Mouse (Mus musculus): Measurements from ENCODE around the gene Gm30737. TPM values are rescaled to one million over a fixed set of nuclear protein-coding genes. Genes with fewer than 3 reads are reported as not detected.
"Not testable (repeated sequence)": the region's sequence is repeated elsewhere in the genome, so short reads cannot be mapped to it uniquely, and the experiment has no call there.

The Gm30737 gene
- polyA plus RNA-seq (2014; fragmentation: Nextera tagmentation; extraction: Ambion mirVana): not detected in 2 replicates

DNA sequence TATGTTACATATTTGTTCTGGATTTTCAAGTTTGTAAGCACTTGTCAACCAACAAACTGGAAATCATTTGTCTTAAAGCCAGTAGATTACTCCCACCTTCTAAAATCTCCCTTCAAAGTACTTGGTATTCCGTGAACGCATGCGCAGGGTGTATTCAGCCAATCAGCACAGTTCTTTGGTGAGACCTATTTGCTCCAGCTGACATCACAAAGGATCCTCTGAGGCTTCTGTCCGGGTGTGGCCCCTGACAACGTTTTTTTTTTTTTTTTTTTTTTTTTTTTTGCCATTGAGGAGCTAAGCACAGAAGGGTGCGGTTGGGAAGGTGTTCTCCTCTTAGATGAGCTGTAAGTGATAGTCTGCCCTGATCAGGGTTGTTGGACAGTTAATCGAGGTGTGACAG, at the start of gene Gm30737:
Gene Gm30737, plus strand, starts transcription at position 301 of the 400 bp plus-strand sequence.
- H3K36me3 ChIP-seq (replicated peaks; ENCODE audit: control insufficient read depth, insufficient read depth, low read depth, low read length); H3K4me1 ChIP-seq (ENCODE audit: control insufficient read depth, insufficient read depth, low read length); H3K4me2 ChIP-seq (ENCODE audit: low read depth, low read length); H3K4me3 ChIP-seq (ENCODE audit: low read depth, low read length); H3K27ac ChIP-seq (replicated peaks; ENCODE audit: low read depth, low read length); ATAC-seq (replicated peaks; ENCODE audit: insufficient number of reproducible peaks, low FRiP score, low TSS enrichment, low read depth); DNase-seq (ENCODE audit: low spot score); H3K9ac ChIP-seq (replicated peaks; ENCODE audit: low read length); H3K9me3 ChIP-seq (replicated peaks; ENCODE audit: control insufficient read depth, low read length); H3K27me3 ChIP-seq (ENCODE audit: control insufficient read depth, insufficient read depth, low read length): not testable (repeated sequence)
- no CpG with 5 or more reads among the region's 7 CpGs for WGBS

Measured in embryonic facial prominence, embryonic 11.5 days (tissue).